Mouse (Mus musculus) myocyte (in vitro differentiated cells): ENCODE measurements around the gene Rapgef1. TPM values are rescaled to one million over a fixed set of nuclear protein-coding genes. Genes with fewer than 3 reads are reported as not detected.
A peak's percentile ranks its signal among the peaks of the same experiment; 100 is the strongest.
"Not testable (repeated sequence)": the region's sequence is repeated elsewhere in the genome, so short reads cannot be mapped to it uniquely, and the experiment has no call there.

Experiments used
- H3K27me3 ChIP-seq: one replicate; pipeline ENCODE4 v1.6.1; 2011; ENCODE audit not compliant: control insufficient read depth, insufficient read depth, insufficient read length
- H3K36me3 ChIP-seq: one replicate; pipeline ENCODE4 v1.6.1; 2011; ENCODE audit not compliant: control insufficient read depth, insufficient read depth
- H3K4me2 ChIP-seq: one replicate; pipeline ENCODE4 v1.6.1; 2011; ENCODE audit warnings: low read depth, control low read depth
- H3K4me3 ChIP-seq: one replicate; pipeline ENCODE4 v1.5.1; 2011; ENCODE audit warnings: mild to moderate bottlenecking, control low read depth, moderate library complexity
- H3K79me2 ChIP-seq: one replicate; pipeline ENCODE4 v1.6.1; 2011; ENCODE audit not compliant: control insufficient read depth, insufficient read depth
- H3ac ChIP-seq: one replicate; pipeline ENCODE4 v1.6.1; 2011; ENCODE audit not compliant: control insufficient read depth, insufficient read length
- CEBPB ChIP-seq: IDR thresholded peaks from 2 replicates; pipeline ENCODE4 v1.6.1; 2011; ENCODE audit warnings: mild to moderate bottlenecking, moderate library complexity; ENCODE audit not compliant: poor library complexity, insufficient read depth, severe bottlenecking
- E2F4 ChIP-seq: IDR thresholded peaks from one replicate; pipeline ENCODE4 v1.6.1; 2011; ENCODE audit warnings: mild to moderate bottlenecking, control low read depth, moderate library complexity; ENCODE audit not compliant: insufficient read depth
- MAX ChIP-seq: IDR thresholded peaks from one replicate; pipeline ENCODE4 v1.6.1; 2011; ENCODE audit warnings: low read depth, mild to moderate bottlenecking, control low read depth
- MYOD1 ChIP-seq, 3 experiments: IDR thresholded peaks; one replicate each; pipeline ENCODE4 v1.6.1; 2011; ENCODE audit warnings: control low read depth in 2 of 3, low read depth in 2 of 3, mild to moderate bottlenecking in 2 of 3, moderate library complexity in 1 of 3; ENCODE audit not compliant: insufficient read length in 2 of 3, control insufficient read depth in 1 of 3
- MYOG ChIP-seq, 3 experiments: IDR thresholded peaks; one replicate each; pipeline ENCODE4 v1.6.1; 2011; ENCODE audit warnings: control low read depth in 2 of 3, low read depth in 2 of 3, mild to moderate bottlenecking in 2 of 3; ENCODE audit not compliant: insufficient read length in 2 of 3, control insufficient read depth in 1 of 3, insufficient read depth in 1 of 3
- POLR2A ChIP-seq: IDR thresholded peaks from one replicate; pipeline ENCODE4 v1.6.1; 2011; ENCODE audit warnings: low read depth, mild to moderate bottlenecking, control low read depth, moderate library complexity; ENCODE audit not compliant: insufficient read length
- POLR2AphosphoS2 ChIP-seq: IDR thresholded peaks from one replicate; pipeline ENCODE4 v1.6.1; 2011; ENCODE audit warnings: low read depth, control low read depth; ENCODE audit not compliant: insufficient read length
- REST ChIP-seq: IDR thresholded peaks from one replicate; pipeline ENCODE4 v1.6.1; 2011; ENCODE audit warnings: mild to moderate bottlenecking, control low read depth, moderate library complexity; ENCODE audit not compliant: insufficient read depth, insufficient read length
- SRF ChIP-seq: IDR thresholded peaks from one replicate; pipeline ENCODE4 v1.6.1; 2011; ENCODE audit warnings: low read depth; ENCODE audit not compliant: control insufficient read depth, insufficient read length
- TCF12 ChIP-seq: IDR thresholded peaks from one replicate; pipeline ENCODE4 v1.6.1; 2011; ENCODE audit warnings: mild to moderate bottlenecking, control low read depth; ENCODE audit not compliant: poor library complexity, insufficient read depth, severe bottlenecking
- TCF3 ChIP-seq: IDR thresholded peaks from one replicate; pipeline ENCODE4 v1.6.1; 2011; ENCODE audit warnings: low read depth, control low read depth; ENCODE audit not compliant: insufficient read length
- USF1 ChIP-seq: IDR thresholded peaks from one replicate; pipeline ENCODE4 v1.6.1; 2011; ENCODE audit warnings: low read depth, mild to moderate bottlenecking, control low read depth, moderate library complexity
- polyA plus RNA-seq: library from polyadenylated mRNA; unstranded; fragments of >200 nt; fragmentation: generic; extraction: Trizol; gene quantifications from one replicate; pipeline ENCODE4 v1.2.1, GENCODE M21; 2012; ENCODE audit warnings: missing spikeins

Rapgef1 gene
- polyA plus RNA-seq, 1 experiment: 74.5 TPM

DNA sequence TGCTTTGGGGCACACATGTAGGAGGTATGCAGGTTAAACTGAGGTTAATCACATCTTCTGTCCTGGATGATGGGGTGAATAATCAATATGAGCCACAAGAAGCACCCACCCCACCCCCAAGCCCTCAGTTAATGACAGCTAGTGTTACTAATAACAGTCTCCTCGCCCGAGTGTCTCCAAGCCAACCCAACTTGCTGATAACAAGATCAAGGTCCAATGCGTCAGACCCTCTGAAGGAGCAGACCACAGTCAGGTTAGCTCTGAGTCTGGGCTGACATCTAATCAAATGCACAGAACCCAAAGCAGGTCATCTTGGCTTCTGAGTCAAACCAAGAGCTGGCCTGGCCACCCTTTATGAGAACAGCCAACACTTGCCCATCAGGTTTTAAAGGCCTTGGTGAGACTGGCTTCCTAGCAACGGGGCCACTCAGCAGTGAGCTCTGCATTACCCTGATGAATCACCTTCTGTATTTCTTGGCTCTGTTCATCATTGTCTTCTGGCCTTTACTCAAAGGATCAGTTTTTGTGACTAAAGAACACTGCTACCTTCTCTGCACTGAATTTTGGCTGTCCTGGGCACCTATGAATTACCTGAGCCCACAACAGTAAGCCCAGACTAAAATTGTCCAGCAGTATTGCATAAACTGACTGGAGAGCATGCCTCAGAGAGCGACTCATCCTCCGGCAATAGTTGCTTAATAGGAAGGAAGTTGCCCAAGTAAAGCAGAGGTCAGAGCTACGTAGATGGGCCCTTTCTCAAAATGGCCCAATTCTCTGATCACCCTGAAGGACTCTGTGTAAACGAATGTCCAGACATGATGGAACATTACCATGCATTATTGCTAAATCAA, 152.3 kb downstream of the Rapgef1 start:
- TF ChIP-seq CEBPB: peak; percentile 87
- TF ChIP-seq POLR2AphosphoS2: peak; percentile 15
- no peak for TF ChIP-seq MYOG (IDR thresholded peaks at IDR 0.05; ENCODE audit: control insufficient read depth in 1 of 3, insufficient read depth in 1 of 3, insufficient read length in 2 of 3, low read depth in 2 of 3)
- Histone ChIP-seq H3K4me3 (no peak overlapping the region), H3K36me3 (no peaks in the 10 kb centered on the region), H3ac (no peak overlapping the region), H3K79me2 (no peaks in the 10 kb centered on the region), H3K27me3 (no peaks in the 10 kb centered on the region), H3K4me2 (no peak overlapping the region)

DNA sequence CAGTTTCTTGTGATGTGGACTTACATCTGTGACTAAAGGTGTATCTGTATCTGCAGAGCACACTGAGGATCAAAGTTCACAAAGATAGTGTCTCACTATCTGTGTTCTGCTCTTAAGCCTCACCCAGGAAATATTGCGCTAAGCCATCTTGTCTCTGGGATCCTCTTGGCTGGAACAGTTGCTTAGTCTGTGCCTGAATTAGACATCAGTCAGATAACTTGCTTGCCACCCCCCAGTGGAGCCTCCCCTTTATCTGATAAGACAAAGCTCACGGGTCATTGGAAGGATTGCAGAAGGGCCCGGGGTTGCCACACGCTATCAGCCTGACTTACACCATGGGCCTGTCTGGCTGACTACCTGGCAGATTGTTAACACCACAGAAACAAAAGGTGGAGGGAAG, 153.8 kb downstream of the Rapgef1 start:
- H3ac ChIP-seq: no peak overlapping the region
- no peak overlapping the region for H3K4me2 ChIP-seq
- TF ChIP-seq POLR2AphosphoS2: no peak
- TF ChIP-seq E2F4: no peak
- no peak for TF ChIP-seq CEBPB
- TF ChIP-seq POLR2A: no peak
- no peak for TF ChIP-seq TCF12
- TF ChIP-seq MYOD1 (IDR thresholded peaks at IDR 0.05; ENCODE audit: control insufficient read depth in 1 of 3, insufficient read length in 2 of 3, low read depth in 2 of 3): no peak
- TF ChIP-seq MAX: no peak
- no peak for TF ChIP-seq REST
- TF ChIP-seq MYOG (IDR thresholded peaks at IDR 0.05; ENCODE audit: control insufficient read depth in 1 of 3, insufficient read depth in 1 of 3, insufficient read length in 2 of 3, low read depth in 2 of 3): no peak
- H3K4me3 ChIP-seq: no peak overlapping the region
- peaks cover 6% of the 10 kb centered on the region for H3K36me3 ChIP-seq
- no peaks in the 10 kb centered on the region for H3K27me3 ChIP-seq
- no peaks in the 10 kb centered on the region for H3K79me2 ChIP-seq

DNA sequence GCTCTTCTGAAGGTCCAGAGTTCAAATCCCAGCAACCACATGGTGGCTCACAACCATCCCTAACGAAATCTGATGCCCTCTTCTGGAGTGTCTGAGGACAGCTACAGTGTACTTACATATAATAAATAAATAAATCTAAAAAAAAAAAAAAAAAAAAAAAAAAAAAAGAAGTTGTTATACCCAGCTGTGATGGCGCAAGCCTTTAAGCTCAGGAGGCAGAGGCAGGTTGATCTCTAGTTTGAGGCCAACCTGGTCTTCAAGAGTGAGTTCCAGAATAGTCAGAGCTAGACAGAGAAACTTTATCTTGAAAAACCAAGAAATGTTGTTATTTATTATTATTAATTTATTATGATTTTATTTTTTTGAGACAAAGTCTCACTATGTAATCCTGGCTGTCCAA, 161.7 kb downstream of the Rapgef1 start:
- H3K36me3 ChIP-seq: peaks cover 55% of the 10 kb centered on the region
- not testable (repeated sequence) for H3K4me2 ChIP-seq, H3K4me3 ChIP-seq, H3K79me2 ChIP-seq, H3K27me3 ChIP-seq, H3ac ChIP-seq

DNA sequence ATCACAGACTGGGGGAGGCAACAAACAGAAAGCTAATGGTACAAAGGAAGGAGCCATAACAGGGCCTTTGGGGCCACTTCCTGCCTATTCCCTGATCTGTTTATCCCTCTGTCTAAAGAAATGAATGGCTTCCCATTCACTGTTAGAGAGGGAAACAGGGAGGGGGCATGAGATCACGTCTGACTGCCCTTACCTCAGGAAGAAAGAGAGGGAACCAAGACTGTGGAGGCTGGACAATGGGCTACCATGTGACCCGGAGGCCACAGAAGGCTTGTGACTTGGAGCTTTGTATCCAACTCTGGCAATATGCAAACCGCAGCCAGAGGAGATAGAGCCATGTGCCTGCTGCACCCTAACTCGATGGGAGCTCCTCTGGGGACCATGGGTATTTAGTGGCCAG, 164.8 kb downstream of the Rapgef1 start:
- H3K79me2 ChIP-seq: peaks cover 17% of the 10 kb centered on the region
- no peaks in the 10 kb centered on the region for H3K27me3 ChIP-seq
- TF ChIP-seq USF1 (no peak), SRF (no peak), CEBPB (no peak), POLR2AphosphoS2 (no peak), MYOD1 (IDR thresholded peaks at IDR 0.05; ENCODE audit: control insufficient read depth in 1 of 3, insufficient read length in 2 of 3, low read depth in 2 of 3) (no peak), MAX (no peak), REST (no peak), TCF12 (no peak), POLR2A (no peak), MYOG (IDR thresholded peaks at IDR 0.05; ENCODE audit: control insufficient read depth in 1 of 3, insufficient read depth in 1 of 3, insufficient read length in 2 of 3, low read depth in 2 of 3) (no peak), TCF3 (no peak), E2F4 (no peak)
- no peak overlapping the region for H3K4me3 ChIP-seq
- H3K36me3 ChIP-seq: peaks cover 43% of the 10 kb centered on the region
- H3ac ChIP-seq: no peak overlapping the region
- H3K4me2 ChIP-seq: no peak overlapping the region

- peaks cover 30% of the 10 kb centered on the region for H3K36me3 ChIP-seq
- H3K79me2 ChIP-seq: peaks cover 17% of the 10 kb centered on the region
- H3K4me3 ChIP-seq: peak within 1 kb of the TSS; percentile 69
- H3ac ChIP-seq: peak within 1 kb of the TSS; percentile 4
- TF ChIP-seq MYOG (IDR thresholded peaks at IDR 0.05; ENCODE audit: control insufficient read depth in 1 of 3, insufficient read depth in 1 of 3, insufficient read length in 2 of 3, low read depth in 2 of 3): no peak
- TF ChIP-seq MYOD1 (IDR thresholded peaks at IDR 0.05; ENCODE audit: control insufficient read depth in 1 of 3, insufficient read length in 2 of 3, low read depth in 2 of 3): no peak
- peak; percentile 93 for TF ChIP-seq USF1
- TF ChIP-seq TCF12: no peak
- TF ChIP-seq POLR2A: peak; percentile 77
- TF ChIP-seq SRF: peak; percentile 17
- TF ChIP-seq POLR2AphosphoS2: peak; percentile 78
- H3K27me3 ChIP-seq: no peaks in the 10 kb centered on the region
- peak within 1 kb of the TSS; percentile 91 for H3K4me2 ChIP-seq
Measured at GRCm38 (mm10) chr2:29787104-29787917, 167.8 kb downstream of the Rapgef1 start, which contains the start of gene Coq4. Coq4 (plus strand) TSS chr2:29787493.
